Mouse (Mus musculus): ENCODE data around the gene Grtp1. TPM values are rescaled to one million over a fixed set of nuclear protein-coding genes. Genes with fewer than 3 reads are reported as not detected.

Grtp1 gene
- 10 to 100 TPM in 1 of 2 experiments, 1 to 10 TPM in 1; 8.2 to 10.6 TPM for total RNA-seq (2021)
- long read RNA-seq, experiment 1, partial matches to known transcripts, result 1 of 9 reads
- long read RNA-seq, experiment 1, other reads (novel, unspliced or antisense), result 8 of 9 reads
- long read RNA-seq, experiment 2, partial matches to known transcripts, result 0 of 4 reads
- long read RNA-seq, experiment 2, other reads (novel, unspliced or antisense), result 3 of 4 reads

GRCm38 (mm10) chr8:13200301-13201012 lies at the start of gene Grtp1:
Grtp1 (minus strand) TSS chr8:13200620.
- peak; percentile 45 to 52 for DNase-seq (ENCODE audit: low spot score in 2 of 2)

GRCm38 (mm10) chr8:13244343-13244880 lies 44.0 kb upstream of the Grtp1 start:
- no peak for DNase-seq (ENCODE audit: low spot score in 2 of 2)

DNA sequence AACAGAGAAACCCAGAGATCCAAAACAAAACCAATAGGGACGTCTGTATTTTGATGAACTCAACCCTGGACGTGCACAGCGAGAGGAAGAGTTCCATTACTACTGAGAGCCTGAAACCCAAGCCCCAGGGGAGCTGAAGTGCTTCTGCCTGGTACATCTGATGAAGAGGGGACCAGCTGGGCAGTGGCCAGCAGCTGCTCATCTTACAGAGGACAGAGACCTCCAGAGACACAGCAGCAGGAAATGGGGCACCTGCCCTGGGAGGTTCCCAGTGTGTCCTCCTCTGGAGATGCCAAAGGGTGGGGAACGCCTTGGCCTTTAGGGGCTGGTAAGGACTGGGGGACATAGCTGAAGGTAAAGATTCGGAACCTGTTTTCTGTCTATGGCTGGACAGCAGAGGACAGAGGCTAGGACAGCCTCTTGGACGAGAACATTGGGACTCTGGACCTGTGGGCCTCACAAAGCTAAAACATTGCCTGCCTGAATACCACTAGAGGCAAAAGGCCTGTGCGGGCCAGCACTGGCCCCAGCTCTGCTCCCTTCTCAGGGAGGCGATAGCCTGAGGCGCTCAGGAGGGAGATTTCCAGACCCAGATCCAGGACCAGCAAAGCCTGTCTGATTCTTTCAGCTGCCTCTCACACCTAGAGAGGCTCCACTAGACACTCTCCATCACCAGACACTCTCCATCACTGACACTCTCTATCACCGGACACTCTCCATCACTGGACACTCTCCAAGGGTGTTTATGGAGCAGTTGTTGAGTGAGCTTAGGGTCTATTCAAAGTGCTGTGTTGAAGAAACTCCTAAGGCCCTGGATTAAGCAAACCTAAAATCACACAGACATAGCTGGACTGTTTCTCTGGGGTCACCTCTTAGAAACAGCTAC lies 42.8 kb upstream of the Grtp1 start:
- no peak for DNase-seq (ENCODE audit: low spot score in 2 of 2)

DNA sequence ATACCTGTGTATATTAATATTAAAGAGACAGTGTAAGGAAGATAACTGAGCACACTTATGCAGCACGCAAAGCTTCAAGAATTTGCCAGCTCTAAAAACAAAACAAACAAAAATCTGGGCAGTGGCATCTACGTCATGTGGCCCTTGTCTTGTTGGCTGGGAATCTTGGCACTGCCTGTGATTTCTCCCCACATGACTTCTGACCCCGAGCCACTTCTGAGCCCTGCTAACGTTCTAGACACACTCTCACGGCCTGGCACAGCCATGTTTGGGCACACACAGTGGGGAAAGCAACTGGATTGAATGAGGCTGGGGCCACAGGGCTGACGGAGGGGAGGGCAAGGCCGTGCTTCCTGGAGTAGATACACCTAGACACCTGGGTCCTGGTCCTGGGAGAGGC lies 40.3 kb upstream of the Grtp1 start:
- no peak for DNase-seq (ENCODE audit: low spot score in 2 of 2)

- DNase-seq (ENCODE audit: low spot score in 2 of 2), result no peak
Measured at GRCm38 (mm10) chr8:13240055-13240454, 39.6 kb upstream of the Grtp1 start.

DNA sequence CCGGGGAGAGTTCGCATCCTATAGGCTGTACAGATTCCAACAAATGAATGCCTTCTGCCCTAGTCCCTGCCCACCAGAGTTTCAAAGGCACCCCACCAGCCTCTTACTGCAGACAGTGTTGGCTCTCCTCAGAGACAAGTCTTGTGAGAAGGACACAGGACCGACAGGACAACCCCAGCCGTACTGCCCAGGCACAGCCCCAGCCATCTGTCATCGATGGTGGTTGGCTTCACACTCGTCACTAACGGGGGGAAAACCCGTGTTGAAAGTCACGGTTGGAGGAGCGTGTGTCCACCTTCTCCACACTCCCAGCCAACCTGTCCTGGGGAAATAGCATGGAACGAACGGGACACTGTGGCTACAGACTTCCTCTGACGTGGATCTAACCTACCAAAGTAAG lies 34.4 kb upstream of the Grtp1 start:
- no peak for DNase-seq (ENCODE audit: low spot score in 2 of 2)

- no peak for DNase-seq (ENCODE audit: low spot score in 2 of 2)
Measured at GRCm38 (mm10) chr8:13230471-13230870, 30.1 kb upstream of the Grtp1 start.

DNA sequence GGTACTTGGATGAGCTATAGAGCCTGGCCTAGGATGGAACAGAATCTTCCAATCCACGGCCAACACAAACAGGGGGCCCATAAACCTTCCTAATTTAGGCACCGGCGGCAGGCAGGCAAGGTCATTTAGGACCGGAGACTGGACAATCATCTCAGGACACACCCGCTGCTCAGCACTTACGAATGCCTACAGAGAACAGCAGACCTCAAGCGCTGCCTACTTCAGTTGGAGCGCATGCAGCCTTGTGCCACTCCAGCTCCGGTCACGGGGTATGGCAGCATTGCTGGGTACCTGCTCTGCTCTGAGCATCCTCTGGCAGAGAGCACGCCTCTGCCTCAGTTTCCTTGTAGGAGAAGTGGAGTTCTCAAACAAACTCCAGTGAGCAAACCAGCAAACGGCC lies 29.4 kb upstream of the Grtp1 start:
- no peak for DNase-seq (ENCODE audit: low spot score in 2 of 2)

- no peak for DNase-seq (ENCODE audit: low spot score in 2 of 2)
Measured at GRCm38 (mm10) chr8:13228923-13229610, 28.6 kb upstream of the Grtp1 start.

DNA sequence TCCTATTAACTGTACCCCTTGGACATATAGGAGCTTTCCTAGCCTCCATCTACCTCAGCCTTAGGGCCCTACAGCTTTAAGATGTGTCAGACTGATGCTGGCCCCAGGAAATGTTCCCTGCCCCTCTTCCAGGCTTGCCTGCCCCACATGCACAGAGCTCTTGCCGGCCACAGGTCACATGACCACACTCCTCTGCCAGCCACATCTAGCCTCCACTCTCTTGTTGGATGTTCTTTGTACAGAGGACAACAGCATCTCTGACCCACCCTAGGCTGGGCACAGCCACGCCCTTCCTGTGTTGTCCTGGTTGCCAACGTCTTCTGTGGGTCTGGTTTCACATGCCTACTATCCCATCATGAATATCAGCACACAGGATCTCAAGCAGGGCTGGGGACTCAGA lies 26.8 kb upstream of the Grtp1 start:
- no peak for DNase-seq (ENCODE audit: low spot score in 2 of 2)

- no peak for DNase-seq (ENCODE audit: low spot score in 2 of 2)
Measured at GRCm38 (mm10) chr8:13226288-13226687, 25.9 kb upstream of the Grtp1 start.

- no peak for DNase-seq (ENCODE audit: low spot score in 2 of 2)
Measured at GRCm38 (mm10) chr8:13224426-13224825, 24.0 kb upstream of the Grtp1 start.

DNA sequence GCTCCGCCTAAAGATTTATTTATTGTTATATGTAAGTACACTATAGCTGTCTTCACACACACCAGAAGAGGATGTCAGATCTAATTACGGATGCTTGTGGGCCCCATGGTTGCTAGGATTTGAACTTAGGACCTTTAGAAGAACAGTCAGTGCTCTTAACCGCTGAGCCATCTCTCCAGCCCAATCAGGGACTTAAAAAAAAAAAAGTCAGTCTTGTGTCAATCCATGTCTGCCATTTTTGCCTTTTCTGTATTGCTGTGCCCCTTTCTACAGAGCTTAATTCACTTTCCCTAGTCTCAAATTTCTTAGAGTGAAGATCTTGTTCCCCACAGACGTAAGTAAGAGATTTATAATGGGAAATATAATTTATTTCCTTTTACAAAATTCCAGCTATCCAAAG lies 18.0 kb upstream of the Grtp1 start:
- no peak for DNase-seq (ENCODE audit: low spot score in 2 of 2)

DNA sequence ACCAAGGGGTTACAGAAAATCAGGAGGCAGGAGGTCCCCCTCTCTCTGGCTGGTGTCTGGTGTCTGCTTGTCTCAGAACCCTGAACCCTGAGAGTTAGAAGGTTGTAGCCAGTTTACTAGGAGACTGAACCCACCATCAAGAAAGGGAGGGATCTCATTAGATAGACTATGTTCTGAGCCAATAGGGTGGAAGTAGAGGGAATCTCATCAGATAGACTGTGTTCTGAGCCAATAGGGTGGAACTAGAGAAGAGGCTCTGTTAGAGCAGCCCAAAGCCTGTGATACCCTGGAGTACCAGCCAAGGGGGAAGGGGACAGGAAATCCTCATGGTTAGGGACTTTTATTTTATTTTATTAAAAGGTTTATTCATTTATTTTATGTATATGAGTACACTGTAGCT lies 17.6 kb upstream of the Grtp1 start:
- DNase-seq (ENCODE audit: low spot score in 2 of 2), result no peak

DNA sequence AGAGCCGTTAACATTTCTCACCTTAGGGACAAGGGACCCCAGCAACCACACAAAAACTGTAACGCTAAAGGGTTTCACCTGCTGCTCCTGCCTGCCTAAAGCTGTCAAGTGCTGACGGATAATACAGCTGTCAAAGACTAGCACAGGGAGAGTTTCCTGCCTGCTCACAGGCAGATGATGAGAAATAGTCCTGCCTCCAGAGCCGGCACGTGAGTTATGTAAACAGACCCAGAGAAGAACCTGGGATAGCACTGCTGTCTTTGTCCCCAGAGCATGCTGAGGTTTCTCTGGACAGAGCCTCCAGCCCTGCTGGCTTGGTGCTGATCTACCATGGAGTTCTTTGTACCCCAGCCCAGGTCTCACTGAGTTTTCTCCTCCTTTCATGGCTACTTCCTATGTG lies 16.7 kb upstream of the Grtp1 start:
- DNase-seq (ENCODE audit: low spot score in 2 of 2), result no peak

GRCm38 (mm10) chr8:13216386-13216785 lies 16.0 kb upstream of the Grtp1 start:
- no peak for DNase-seq (ENCODE audit: low spot score in 2 of 2)

DNA sequence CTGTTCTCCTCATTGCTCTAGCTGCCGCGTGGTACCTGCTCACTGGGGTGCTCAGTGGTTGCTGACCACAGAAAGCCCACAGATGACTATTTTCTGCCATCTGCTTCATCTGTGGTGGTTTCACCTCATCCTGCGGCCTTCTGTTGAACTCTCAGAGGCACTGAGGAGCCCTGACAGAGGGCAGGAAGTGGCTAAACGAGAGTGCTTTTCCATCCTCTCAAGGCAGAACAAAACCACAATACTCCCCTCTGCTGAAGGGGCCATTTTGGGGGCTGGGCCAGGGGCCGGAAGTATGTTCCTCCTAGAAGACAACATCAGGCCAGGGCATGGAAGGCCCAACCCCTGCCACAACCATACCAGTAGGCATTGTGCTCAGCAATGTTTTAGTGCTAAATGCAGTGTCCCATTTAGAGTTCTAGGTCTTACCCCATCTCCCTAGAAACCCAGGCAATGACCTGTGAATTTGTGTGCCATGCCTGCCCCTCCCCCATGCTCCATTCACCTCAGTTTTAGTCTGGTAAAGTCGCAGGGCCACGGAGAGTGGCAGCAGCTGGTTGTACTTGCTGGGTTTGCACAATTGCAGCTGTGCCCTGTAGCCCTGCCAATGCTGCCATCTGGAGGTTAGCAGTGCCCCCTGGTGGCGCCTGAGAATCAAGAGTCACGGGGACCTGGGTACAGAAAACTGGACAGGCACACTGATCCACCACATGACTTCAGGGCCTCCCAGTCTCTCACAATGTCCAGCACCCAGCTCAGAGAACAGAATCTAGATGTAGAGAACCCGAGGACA lies 13.3 kb upstream of the Grtp1 start:
- DNase-seq (ENCODE audit: low spot score in 2 of 2), result peak; percentile 81 to 88

DNA sequence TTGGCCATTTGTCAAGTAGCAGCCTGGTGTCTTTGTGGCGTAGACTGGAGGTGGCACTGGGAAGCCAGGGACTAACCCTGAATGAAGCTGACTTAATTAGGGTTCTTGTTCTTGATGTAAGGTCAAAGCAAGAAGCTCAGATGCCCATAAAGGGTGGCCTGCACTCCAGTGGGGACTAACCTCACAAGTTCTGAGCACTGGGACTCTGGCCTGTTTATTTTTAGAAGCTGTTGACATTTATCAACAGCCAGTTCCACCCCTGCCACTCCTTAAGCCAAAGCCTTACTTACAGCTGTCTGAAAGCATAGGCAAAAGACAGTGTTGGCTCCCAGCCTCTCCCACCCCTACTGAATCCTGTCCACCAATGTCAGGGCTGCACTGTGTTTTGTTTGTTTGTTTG lies 9.3 kb upstream of the Grtp1 start:
- DNase-seq (ENCODE audit: low spot score in 2 of 2), result no peak

DNA sequence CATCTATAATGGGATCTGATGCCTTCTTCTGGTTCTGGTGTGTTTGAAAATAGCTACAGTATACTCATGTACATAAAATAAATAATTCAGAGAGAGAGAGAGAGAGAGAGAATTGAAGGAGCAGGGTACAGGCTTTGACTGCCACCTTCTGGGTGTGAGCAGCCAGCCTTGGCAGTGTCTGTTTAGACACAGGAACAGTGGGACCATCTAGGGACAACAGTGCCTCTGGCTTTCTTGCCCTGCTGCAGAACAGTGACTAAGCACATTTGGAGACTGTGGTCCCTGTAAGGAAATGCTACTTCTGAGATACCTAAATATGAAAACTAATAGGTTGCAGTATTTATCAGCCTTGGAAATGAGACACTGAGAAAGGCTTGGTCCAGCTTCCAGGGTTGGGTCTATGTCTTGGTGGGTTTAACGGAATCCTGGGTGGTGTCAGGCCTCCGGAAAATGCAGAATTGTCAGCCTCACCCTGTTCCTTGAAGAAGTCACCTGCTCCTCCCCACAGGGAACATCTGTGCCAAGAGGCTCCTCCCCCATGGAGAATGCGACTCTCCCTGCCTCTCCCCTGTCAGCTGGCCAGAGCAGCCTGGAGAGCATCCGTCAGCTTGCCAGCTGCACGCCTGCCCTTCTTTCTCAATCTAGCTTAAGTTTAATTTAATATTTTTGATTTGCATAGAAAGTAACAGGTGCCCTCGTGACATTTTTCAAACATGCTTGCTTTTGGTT lies 8.4 kb upstream of the Grtp1 start:
- peak in 1 of 2 experiments; percentile 38 for DNase-seq (ENCODE audit: low spot score in 2 of 2)

- no peak for DNase-seq (ENCODE audit: low spot score in 2 of 2)
Measured at GRCm38 (mm10) chr8:13206290-13206689, 5.9 kb upstream of the Grtp1 start.

Data from gastrocnemius, postnatal 4 days (tissue).